Mouse (Mus musculus): Measurements from ENCODE around the gene Gkap1.

DNA sequence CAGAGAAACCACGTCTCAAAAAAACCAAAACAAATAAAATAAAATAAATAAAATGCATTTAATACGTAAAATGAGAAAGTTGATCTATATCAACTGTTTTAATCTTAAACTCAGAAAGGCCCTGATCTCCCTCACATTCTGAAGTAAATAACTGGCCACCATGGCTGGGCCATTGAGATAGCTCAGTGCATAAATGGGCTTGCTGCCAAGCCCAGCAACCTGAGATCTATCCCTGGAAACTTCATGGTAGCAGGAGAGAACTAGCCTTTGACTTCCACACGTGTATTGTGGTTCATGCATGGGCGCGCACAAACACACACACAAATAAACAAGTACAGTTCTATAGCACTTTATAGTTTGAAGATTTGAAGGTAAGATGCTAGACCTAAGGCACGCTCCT, 74.2 kb downstream of the Gkap1 start:
- TF ChIP-seq EP300 (optimal IDR thresholded peaks at IDR 0.05) (no peak), CTCF (IDR thresholded peaks at IDR 0.05; ENCODE audit: low read depth) (no peak)
